Mouse (Mus musculus) cortical plate, adult 2 months (tissue): ENCODE measurements around the gene Camkmt.

Experiments used
- CTCF ChIP-seq: fragments of 200-500 bp; IDR thresholded peaks from 2 replicates; pipeline ENCODE4 v1.5.1; 2011; ENCODE audit warnings: mild to moderate bottlenecking, control low read depth, low read length; ENCODE audit not compliant: insufficient read depth; ENCODE audit errors: extremely low read depth
- POLR2A ChIP-seq: fragments of 200-500 bp; IDR thresholded peaks from 2 replicates; pipeline ENCODE4 v1.6.1; 2011; ENCODE audit warnings: mild to moderate bottlenecking, low read length, control low read depth; ENCODE audit not compliant: insufficient read depth; ENCODE audit errors: extremely low read depth

- no peak for TF ChIP-seq CTCF
- no peak for TF ChIP-seq POLR2A
Observed at GRCm38 (mm10) chr17:85170541-85171255, 80.3 kb downstream of the Camkmt start.
